ENCODE assay signal across 8 mouse cellular contexts in genomic region chr2:152951065-152951849, GRCm38 (mm10). TPM values are rescaled to one million over a fixed set of nuclear protein-coding genes. Genes with fewer than 3 reads are reported as not detected.
DNase-seq lines count a peak whose midpoint lies in the region; ATAC-seq and TF ChIP-seq lines count a peak whose summit lies in the region.

Gene Dusp15 (minus strand): TSS chr2:152951698.

- no peaks in the 10 kb centered on the region for H3K9me3 ChIP-seq in embryonic facial prominence, embryonic 11.5 days (replicated peaks; ENCODE audit: control insufficient read depth, low read length)
- H3K9me3 ChIP-seq in hindbrain, embryonic 10.5 days, result no peaks in the 10 kb centered on the region

- H3K9ac ChIP-seq in embryonic facial prominence, embryonic 11.5 days (replicated peaks; ENCODE audit: low read length), result peak within 1 kb of the TSS; percentile 75

- no peak for TF ChIP-seq CTCF in Patski (IDR thresholded peaks at IDR 0.05)

- in situ Hi-C loops in Patski (cut with MboI; ENCODE audit: low pct_unique_long_range_greater_than_20kb), result no loop called here

- peak; percentile 41 for ATAC-seq in Patski
- peak; percentile 32; the same call in 1 of the 2 replicates for ATAC-seq in embryonic facial prominence, embryonic 11.5 days (replicated peaks; ENCODE audit: insufficient number of reproducible peaks, low FRiP score, low TSS enrichment, low read depth)

- no peaks in the 10 kb centered on the region; the same call in 1 of the 2 replicates for H3K4me1 ChIP-seq in embryonic facial prominence, embryonic 11.5 days (ENCODE audit: control insufficient read depth, insufficient read depth, low read length)
- H3K4me1 ChIP-seq in hindbrain, embryonic 10.5 days (replicated peaks), result peaks cover 34% of the 10 kb centered on the region

- no peaks in the 10 kb centered on the region for H3K36me3 ChIP-seq in embryonic facial prominence, embryonic 11.5 days (replicated peaks; ENCODE audit: control insufficient read depth, insufficient read depth, low read depth, low read length)
- no peaks in the 10 kb centered on the region for H3K36me3 ChIP-seq in hindbrain, embryonic 10.5 days

- H3K27ac ChIP-seq in embryonic facial prominence, embryonic 11.5 days (replicated peaks; ENCODE audit: low read depth, low read length), result no peak within 1 kb of the TSS
- H3K27ac ChIP-seq in hindbrain, embryonic 10.5 days, result peak within 1 kb of the TSS; percentile 87

- peaks cover 39% of the 10 kb centered on the region for H3K27me3 ChIP-seq in Patski
- H3K27me3 ChIP-seq in embryonic facial prominence, embryonic 11.5 days (ENCODE audit: control insufficient read depth, insufficient read depth, low read length), result peaks cover 15% of the 10 kb centered on the region
- peaks cover 78% of the 10 kb centered on the region for H3K27me3 ChIP-seq in hindbrain, embryonic 10.5 days (ENCODE audit: insufficient read depth, poor library complexity, severe bottlenecking)

- POLR2A ChIA-PET in Patski (lab: Charles Lee), result no interaction called here

- CTCF ChIA-PET in Patski (lab: Charles Lee), result no interaction called here

- H3K4me2 ChIP-seq in embryonic facial prominence, embryonic 11.5 days (ENCODE audit: low read depth, low read length), result peak within 1 kb of the TSS; percentile 97

- peak; percentile 21 to 24 for DNase-seq in B cell, adult 2 months
- DNase-seq in Patski (ENCODE audit: low read depth, low spot score), result no peak
- DNase-seq in embryonic facial prominence, embryonic 11.5 days (ENCODE audit: low spot score), result peak; percentile 55
- DNase-seq in hindbrain, embryonic 10.5 days (ENCODE audit: low spot score), result peak; percentile 65
- DNase-seq in left cerebral cortex, adult 8-10 months (ENCODE audit: low spot score in 2 of 2), result peak; percentile 54 to 76
- DNase-seq in naive thymus-derived CD4-positive, alpha-beta T cell, adult 2 months (ENCODE audit: low read depth), result peak; percentile 20
- DNase-seq in thymus, postnatal 25 days, result peak; percentile 51
- no peak for DNase-seq in ovary, postnatal 10 days (ENCODE audit: low spot score)

- WGBS in embryonic facial prominence, embryonic 11.5 days, result 1% methylated on average over 39 of the region's 54 CpGs
- 1% methylated on average over 54 of the region's 54 CpGs for WGBS in hindbrain, embryonic 10.5 days

- peak within 1 kb of the TSS; percentile 69 for H3K4me3 ChIP-seq in embryonic facial prominence, embryonic 11.5 days (ENCODE audit: low read depth, low read length)
- H3K4me3 ChIP-seq in hindbrain, embryonic 10.5 days, result peak within 1 kb of the TSS; percentile 77

RNA-seq across cellular contexts. Expression of gene Dusp15, which starts in this region (rescaled TPM):
- polyA plus RNA-seq in Patski (2021), result 0.36 TPM
- polyA plus RNA-seq in embryonic facial prominence, embryonic 11.5 days (2014; fragmentation: Nextera tagmentation; extraction: Ambion mirVana), result 0.45 and 1.00 TPM in 2 replicates
- 1.1 and 1.4 TPM in 2 replicates for polyA plus RNA-seq in hindbrain, embryonic 10.5 days (2016; fragmentation: Nextera tagmentation; extraction: Ambion mirVana)
- 10 to 100 TPM; 16.2 to 22.7 (median 21.1) TPM for total RNA-seq in left cerebral cortex, adult 8-10 months (2022)

Comparison
In these comparisons a context has a peak if more than half of its experiments do, and no peak if none do; other contexts are left out.
1. Peak in ATAC-seq in Patski; RNA of the gene not detected or under 1 TPM.
2. Peak in DNase-seq, ATAC-seq, H3K4me3 ChIP-seq, H3K9ac ChIP-seq and H3K4me2 ChIP-seq in embryonic facial prominence, embryonic 11.5 days; RNA of the gene not detected or under 1 TPM.
3. DNase-seq: peak in B cell, adult 2 months (2 of 2), hindbrain, embryonic 10.5 days (single experiment), left cerebral cortex, adult 8-10 months (2 of 2), naive thymus-derived CD4-positive, alpha-beta T cell, adult 2 months (single experiment) and thymus, postnatal 25 days (single experiment); none in Patski (single experiment) and ovary, postnatal 10 days (single experiment).